Mouse (Mus musculus): ENCODE measurements around the gene Atp23.
"Not testable (repeated sequence)": the region's sequence is repeated elsewhere in the genome, so short reads cannot be mapped to it uniquely, and the experiment has no call there.

Atp23 gene

GRCm38 (mm10) chr10:126826216-126826615, 74.9 kb downstream of the Atp23 start:
- not testable (repeated sequence) for DNase-seq (ENCODE audit: low spot score in 2 of 2)

GRCm38 (mm10) chr10:126822418-126822817, 78.7 kb downstream of the Atp23 start:
- no peak for DNase-seq (ENCODE audit: low spot score in 2 of 2)
